Mouse (Mus musculus) CH12.LX (cell line): ENCODE results near the gene Mecr. TPM values are rescaled to one million over a fixed set of nuclear protein-coding genes. Genes with fewer than 3 reads are reported as not detected.

Source experiments
- DNase-seq: peaks from one replicate; pipeline ENCODE4 v3.0.0-alpha.2; 2013; ENCODE audit errors: extremely low read depth
- H3K27ac ChIP-seq: 2 replicates; pipeline ENCODE4 v1.5.1; 2012; ENCODE audit warnings: low read depth, mild to moderate bottlenecking, control low read depth, moderate library complexity; ENCODE audit not compliant: insufficient read depth
- H3K27me3 ChIP-seq: replicated peaks from 2 replicates; pipeline ENCODE3; 2012; ENCODE audit warnings: inconsistent platforms
- H3K36me3 ChIP-seq, 2 experiments: replicated peaks in 1 of 2; 2 replicates each; pipeline versions ENCODE3 to v1.6.1; 2012; ENCODE audit warnings: inconsistent platforms in 1 of 2, low read length in 1 of 2, mild to moderate bottlenecking in 1 of 2, mixed read lengths in 1 of 2, moderate library complexity in 1 of 2; ENCODE audit not compliant: control insufficient read depth in 1 of 2, insufficient read depth in 1 of 2
- H3K4me1 ChIP-seq, 2 experiments: 2 replicates each; pipeline ENCODE4 v1.6.1; 2012; ENCODE audit warnings: inconsistent platforms in 1 of 2, moderate library complexity in 1 of 2; ENCODE audit not compliant: insufficient read depth in 2 of 2, control insufficient read depth in 1 of 2
- H3K4me2 ChIP-seq: 2 replicates; pipeline ENCODE4 v1.6.1; 2012; ENCODE audit warnings: low read depth, mild to moderate bottlenecking, control low read depth; ENCODE audit not compliant: poor library complexity, insufficient read depth, severe bottlenecking
- H3K4me3 ChIP-seq, 3 experiments: fragments of 150-350 bp in 1 of 3; sonication (generic) in 1 of 3; replicated peaks in 1 of 3; 2 replicates each; pipeline versions ENCODE3 to v1.5.1; 2011 to 2012; ENCODE audit warnings: low read depth in 2 of 3, low read length in 2 of 3, mild to moderate bottlenecking in 2 of 3, moderate library complexity in 2 of 3, control low read depth in 1 of 3, improper control_type of control experiment in 1 of 3, inconsistent platforms in 1 of 3, mixed read lengths in 1 of 3; ENCODE audit not compliant: poor library complexity in 1 of 3
- H3K79me2 ChIP-seq: replicated peaks from 2 replicates; pipeline ENCODE4 v1.6.1; 2012; ENCODE audit warnings: mild to moderate bottlenecking, moderate library complexity; ENCODE audit not compliant: control insufficient read depth, poor library complexity, insufficient read depth, severe bottlenecking; ENCODE audit errors: extremely low read depth
- H3K9ac ChIP-seq: 2 replicates; pipeline ENCODE4 v1.6.1; 2012; ENCODE audit warnings: low read depth, mild to moderate bottlenecking, control low read depth, moderate library complexity; ENCODE audit not compliant: insufficient read depth
- H3K9me3 ChIP-seq: replicated peaks from 2 replicates; pipeline ENCODE3; 2012; ENCODE audit warnings: low read length, inconsistent platforms, mixed read lengths
- BHLHE40 ChIP-seq: IDR thresholded peaks from 2 replicates; pipeline ENCODE4 v1.6.1; 2011; ENCODE audit warnings: mild to moderate bottlenecking, low read depth, low read length, improper control_type of control experiment
- CHD2 ChIP-seq: IDR thresholded peaks from 2 replicates; pipeline ENCODE4 v1.6.1; 2011; ENCODE audit warnings: low read length, improper control_type of control experiment
- CTCF ChIP-seq, 2 experiments: IDR thresholded peaks in 1 of 2; conservative IDR thresholded peaks in 1 of 2; 2 replicates each; pipeline ENCODE4 v1.5.1; 2011 to 2012; ENCODE audit warnings: low read depth in 2 of 2, low read length in 2 of 2, improper control_type of control experiment in 1 of 2, inconsistent platforms in 1 of 2, mild to moderate bottlenecking in 1 of 2, moderate library complexity in 1 of 2
- E2F4 ChIP-seq: IDR thresholded peaks from 2 replicates; pipeline ENCODE4 v1.6.1; 2011; ENCODE audit warnings: low read depth, low read length, improper control_type of control experiment; ENCODE audit not compliant: insufficient replicate concordance
- ELF1 ChIP-seq: IDR thresholded peaks from 2 replicates; pipeline ENCODE4 v1.6.1; 2014; ENCODE audit warnings: low read depth, mild to moderate bottlenecking, inconsistent platforms, low read length, improper control_type of control experiment
- HCFC1 ChIP-seq: IDR thresholded peaks from 2 replicates; pipeline ENCODE4 v1.6.1; 2012; ENCODE audit warnings: low read depth, mild to moderate bottlenecking, inconsistent platforms, low read length, improper control_type of control experiment
- JUN ChIP-seq: IDR thresholded peaks from 2 replicates; pipeline ENCODE4 v1.6.1; 2011; ENCODE audit warnings: low read depth, mild to moderate bottlenecking, low read length, improper control_type of control experiment, moderate library complexity; ENCODE audit not compliant: insufficient read depth
- JUND ChIP-seq: conservative IDR thresholded peaks from 2 replicates; pipeline ENCODE4 v1.6.1; 2011; ENCODE audit warnings: low read depth, low read length, improper control_type of control experiment
- KAT2A ChIP-seq: IDR thresholded peaks from 2 replicates; pipeline ENCODE4 v1.6.1; 2012; ENCODE audit warnings: low read length, improper control_type of control experiment, inconsistent platforms; ENCODE audit not compliant: insufficient replicate concordance
- MAFK ChIP-seq: IDR thresholded peaks from 2 replicates; pipeline ENCODE4 v1.6.1; 2011; ENCODE audit warnings: low read length, improper control_type of control experiment; ENCODE audit not compliant: insufficient replicate concordance
- MAX ChIP-seq: IDR thresholded peaks from 2 replicates; pipeline ENCODE4 v1.6.1; 2011; ENCODE audit warnings: low read length, improper control_type of control experiment
- MEF2A ChIP-seq: IDR thresholded peaks from 2 replicates; pipeline ENCODE4 v1.6.1; 2014; ENCODE audit warnings: low read depth, mild to moderate bottlenecking, inconsistent platforms, low read length, improper control_type of control experiment, borderline replicate concordance
- MXI1 ChIP-seq: IDR thresholded peaks from 2 replicates; pipeline ENCODE4 v1.6.1; 2011; ENCODE audit warnings: mild to moderate bottlenecking, low read depth, low read length, improper control_type of control experiment
- NELFE ChIP-seq: IDR thresholded peaks from 2 replicates; pipeline ENCODE4 v1.6.1; 2011; ENCODE audit warnings: low read depth, low read length, improper control_type of control experiment
- NRF1 ChIP-seq: IDR thresholded peaks from 2 replicates; pipeline ENCODE4 v1.6.1; 2014; ENCODE audit warnings: low read depth, mild to moderate bottlenecking, inconsistent platforms, low read length, improper control_type of control experiment, moderate library complexity
- PAX5 ChIP-seq: IDR thresholded peaks from 2 replicates; pipeline ENCODE4 v1.6.1; 2012; ENCODE audit warnings: low read length, inconsistent platforms, mixed read lengths
- POLR2A ChIP-seq: IDR thresholded peaks from 2 replicates; pipeline ENCODE4 v1.6.1; 2011; ENCODE audit warnings: low read depth, mild to moderate bottlenecking, improper control_type of control experiment, low read length
- POLR2AphosphoS2 ChIP-seq: IDR thresholded peaks from 2 replicates; pipeline ENCODE4 v1.6.1; 2011; ENCODE audit warnings: low read depth, low read length, improper control_type of control experiment
- RAD21 ChIP-seq: IDR thresholded peaks from 2 replicates; pipeline ENCODE4 v1.6.1; 2011; ENCODE audit warnings: low read depth, mild to moderate bottlenecking, low read length, improper control_type of control experiment, moderate library complexity
- RCOR1 ChIP-seq: conservative IDR thresholded peaks from 2 replicates; pipeline ENCODE4 v1.6.1; 2012; ENCODE audit warnings: low read depth, mild to moderate bottlenecking, inconsistent platforms, low read length, improper control_type of control experiment
- SIN3A ChIP-seq: IDR thresholded peaks from 2 replicates; pipeline ENCODE4 v1.6.1; 2012; ENCODE audit warnings: low read length, improper control_type of control experiment, inconsistent platforms
- TBP ChIP-seq: conservative IDR thresholded peaks from 2 replicates; pipeline ENCODE4 v1.6.1; 2011; ENCODE audit warnings: low read depth, low read length, improper control_type of control experiment
- TCF12 ChIP-seq: IDR thresholded peaks from 2 replicates; pipeline ENCODE4 v1.6.1; 2014; ENCODE audit warnings: low read depth, mild to moderate bottlenecking, inconsistent platforms, low read length, improper control_type of control experiment
- UBTF ChIP-seq: IDR thresholded peaks from 2 replicates; pipeline ENCODE4 v1.6.1; 2012; ENCODE audit warnings: low read depth, mild to moderate bottlenecking, inconsistent platforms, low read length, improper control_type of control experiment, moderate library complexity
- dilution Hi-C: fragments of 300-500 bp; cut with MboI; formaldehyde crosslinking; loops from 2 replicates; pipeline ENCODE4 v1.14.3; 2020; ENCODE audit warnings: low sequenced_read_pairs; ENCODE audit not compliant: extremely low pct_unique_long_range_greater_than_20kb, extremely low pct_ligation_motif_present
- in situ Hi-C: fragments of 300-500 bp; cut with MboI; formaldehyde crosslinking; loops from 3 replicates; pipeline ENCODE4 v1.14.3; 2019; ENCODE audit warnings: low sequenced_read_pairs, low pct_ligation_motif_present, low pct_unique_long_range_greater_than_20kb, mixed read lengths
- polyA plus RNA-seq: library from polyadenylated mRNA; unstranded; fragments of >175 nt; gene quantifications from 2 replicates; pipeline ENCODE4 v1.2.1, GENCODE M21; 2012; ENCODE audit warnings: low read depth; ENCODE audit not compliant: insufficient read length
- total RNA-seq, 2 experiments: library from RNA; depleted of rRNA; stranded (reverse); fragments of 300-350 nt in 1 of 2; fragments of >200 nt in 1 of 2; gene quantifications; 2 replicates each; pipeline ENCODE4 v1.2.3; 2012 to 2014

Gene Mecr
- total and polyA plus RNA-seq, 3 experiments = 43.0 to 77.3 (median 54.6) TPM

GRCm38 (mm10) chr4:131873293-131874168 lies 30.3 kb downstream of the Mecr start, which contains the start of gene Srsf4:
Gene Srsf4 (plus strand): TSS chr4:131873617.
- peak; percentile 91 for DNase-seq
- peaks cover 43% of the 10 kb centered on the region for H3K79me2 ChIP-seq
- peak within 1 kb of the TSS; percentile 93 for H3K4me2 ChIP-seq
- in situ Hi-C loops (no loop called here), dilution Hi-C loops (no loop called here)
- H3K27ac ChIP-seq = peak within 1 kb of the TSS; percentile 86
- peak within 1 kb of the TSS; percentile 99 for H3K9ac ChIP-seq
- TF ChIP-seq CHD2 = peak; percentile 98
- TF ChIP-seq MXI1 = peak; percentile 16; the same call in 1 of the 2 replicates
- TF ChIP-seq POLR2AphosphoS2 = peak; percentile 45; the same call in 1 of the 2 replicates
- peak; percentile 58 for TF ChIP-seq SIN3A
- no peak for TF ChIP-seq MAX
- TF ChIP-seq TBP = peak; percentile 89
- TF ChIP-seq KAT2A = 0 out of 2 replicates have a peak, but pooled peaks have one; percentile 80
- TF ChIP-seq CTCF (conservative IDR thresholded peaks at IDR 0.05 in 1 of 2, IDR thresholded peaks at IDR 0.05 in 1 of 2; ENCODE audit: low read depth in 2 of 2, low read length in 2 of 2) = no peak
- TF ChIP-seq POLR2A = peak; percentile 90
- no peak for TF ChIP-seq MAFK
- no peak for TF ChIP-seq RCOR1
- TF ChIP-seq RAD21 = no peak
- peak; percentile 89 for TF ChIP-seq TCF12
- no peak for TF ChIP-seq MEF2A
- no peak for TF ChIP-seq PAX5
- no peak for TF ChIP-seq JUN
- TF ChIP-seq BHLHE40 = no peak
- TF ChIP-seq NELFE = peak; percentile 91
- TF ChIP-seq NRF1 = peak; percentile 90
- peak; percentile 90 for TF ChIP-seq ELF1
- no peak for TF ChIP-seq JUND
- peak; percentile 79 for TF ChIP-seq HCFC1
- peak; percentile 89 for TF ChIP-seq UBTF
- peak; percentile 93; the same call in 1 of the 2 replicates for TF ChIP-seq E2F4
- H3K9me3 ChIP-seq = no peaks in the 10 kb centered on the region
- peaks cover 2 to 39% of the 10 kb centered on the region in 2 experiments for H3K36me3 ChIP-seq
- H3K4me3 ChIP-seq = peak within 1 kb of the TSS; percentile 84 to 95 (median 89)
- H3K27me3 ChIP-seq = no peaks in the 10 kb centered on the region
- peaks cover 3 to 33% of the 10 kb centered on the region in 2 experiments for H3K4me1 ChIP-seq
